13 mouse cellular contexts compared by ENCODE assay signal in genomic region chr17:46835093-46835715, GRCm38 (mm10). TPM values are rescaled to one million over a fixed set of nuclear protein-coding genes. Genes with fewer than 3 reads are reported as not detected.
A peak's percentile ranks its signal among the peaks of the same experiment; 100 is the strongest.
DNase-seq lines count a peak whose midpoint lies in the region; ATAC-seq and TF ChIP-seq lines count a peak whose summit lies in the region.
"Had no signal": no experiment of that assay in that cellular context is flagged by ENCODE, and none has a peak within 500 bp of the region (broad histone marks: within the 10 kb centered on the region; RNA-seq: fewer than 3 reads in every experiment).

No protein-coding gene starts in this region.

- WGBS in limb, embryonic 12.5 days = 73% methylated on average over 6 of the region's 6 CpGs
- WGBS in limb, embryonic 10.5 days = 91% methylated on average over 6 of the region's 6 CpGs
- WGBS in lung, postnatal 0 days = 77% methylated on average over 6 of the region's 6 CpGs

- TF ChIP-seq EP300 in lung, postnatal 0 days (IDR thresholded peaks at IDR 0.05) = no peak

- no peak overlapping the region for H3K4me3 ChIP-seq in limb, embryonic 12.5 days (replicated peaks)
- H3K4me3 ChIP-seq in limb, embryonic 10.5 days = no peak overlapping the region
- no peak overlapping the region for H3K4me3 ChIP-seq in lung, postnatal 0 days (ENCODE audit: low read depth, low read length)
- H3K4me3 ChIP-seq: forebrain, embryonic 10.5 days; lung, embryonic 15.5 days; neural tube, embryonic 12.5 days had no signal

- ATAC-seq in limb, embryonic 12.5 days (ENCODE audit: insufficient number of reproducible peaks, insufficient read depth, low FRiP score, low TSS enrichment, low read depth) = no peak
- no peak for ATAC-seq in lung, postnatal 0 days

- intact Hi-C loops in heart, postnatal 25 days (cut with DNase I) = no loop called here

- H3K9ac ChIP-seq in limb, embryonic 12.5 days (replicated peaks) = no peak overlapping the region
- H3K9ac ChIP-seq in lung, postnatal 0 days (replicated peaks; ENCODE audit: low read depth) = no peak overlapping the region
- H3K9ac ChIP-seq: lung, embryonic 15.5 days; neural tube, embryonic 12.5 days had no signal

- no peak overlapping the region for H3K4me2 ChIP-seq in limb, embryonic 12.5 days
- no peak overlapping the region for H3K4me2 ChIP-seq in lung, postnatal 0 days (replicated peaks; ENCODE audit: low read depth, low read length)
- H3K4me2 ChIP-seq: lung, embryonic 15.5 days; neural tube, embryonic 12.5 days had no signal

- H3K27ac ChIP-seq in limb, embryonic 12.5 days = peak overlapping the region; percentile 41; the same call in 1 of the 2 replicates
- H3K27ac ChIP-seq in limb, embryonic 10.5 days = no peak overlapping the region
- H3K27ac ChIP-seq in lung, postnatal 0 days (ENCODE audit: low read length) = no peak overlapping the region
- H3K27ac ChIP-seq: forebrain, embryonic 10.5 days; lung, embryonic 15.5 days; neural tube, embryonic 12.5 days had no signal

- TF ChIP-seq CTCF in lung, postnatal 0 days (IDR thresholded peaks at IDR 0.05) = no peak

- peaks cover 11% of the 10 kb centered on the region; the same call in 1 of the 2 replicates for H3K4me1 ChIP-seq in limb, embryonic 12.5 days (replicated peaks)
- H3K4me1 ChIP-seq in limb, embryonic 10.5 days = peaks cover 5% of the 10 kb centered on the region; the same call in 1 of the 2 replicates
- no peaks in the 10 kb centered on the region; the same call in 1 of the 2 replicates for H3K4me1 ChIP-seq in lung, postnatal 0 days (ENCODE audit: insufficient read depth, low read depth, low read length)

- H3K9me3 ChIP-seq in limb, embryonic 12.5 days = no peaks in the 10 kb centered on the region
- H3K9me3 ChIP-seq in limb, embryonic 10.5 days (replicated peaks) = no peaks in the 10 kb centered on the region
- H3K9me3 ChIP-seq in lung, postnatal 0 days (ENCODE audit: low read length) = no peaks in the 10 kb centered on the region
- H3K9me3 ChIP-seq: forebrain, embryonic 10.5 days; lung, embryonic 15.5 days; neural tube, embryonic 12.5 days had no signal

- no peak for DNase-seq in limb, embryonic 10.5 days (ENCODE audit: low spot score)
- peak; percentile 85 for DNase-seq in T-cell, adult 2 months (ENCODE audit: low spot score)
- peak; percentile 48 for DNase-seq in lung, postnatal 0 days (ENCODE audit: low spot score)
- DNase-seq in thymus, postnatal 10 days (ENCODE audit: low spot score in 2 of 2) = peak; percentile 42 to 54
- no peak for DNase-seq in kidney, postnatal 10 days
- no peak for DNase-seq in adrenal gland, postnatal 10 days
- DNase-seq in heart, postnatal 25 days (ENCODE audit: low spot score) = no peak
- DNase-seq: adrenal gland, adult 8-10 months; cerebellum, adult 2 months had no signal

- no peaks in the 10 kb centered on the region for H3K27me3 ChIP-seq in limb, embryonic 12.5 days
- no peaks in the 10 kb centered on the region for H3K27me3 ChIP-seq in limb, embryonic 10.5 days (ENCODE audit: low read depth, poor library complexity, severe bottlenecking)
- no peaks in the 10 kb centered on the region for H3K27me3 ChIP-seq in lung, postnatal 0 days (replicated peaks; ENCODE audit: insufficient read depth, low read length)
- H3K27me3 ChIP-seq: lung, embryonic 15.5 days; neural tube, embryonic 12.5 days had no signal

- peaks cover 5% of the 10 kb centered on the region; the same call in 1 of the 2 replicates for H3K36me3 ChIP-seq in limb, embryonic 12.5 days
- H3K36me3 ChIP-seq in limb, embryonic 10.5 days = no peaks in the 10 kb centered on the region
- no peaks in the 10 kb centered on the region for H3K36me3 ChIP-seq in lung, postnatal 0 days (ENCODE audit: insufficient read depth, low read length)
- H3K36me3 ChIP-seq: forebrain, embryonic 10.5 days; lung, embryonic 15.5 days had no signal

RNA-seq across cellular contexts. Expression of gene Bicral, which starts 23.1 kb away (rescaled TPM):
- 4.4 and 4.8 TPM in 2 replicates for polyA plus RNA-seq in limb, embryonic 12.5 days (2016; fragmentation: Nextera tagmentation; extraction: Ambion mirVana)
- 3.6 and 4.3 TPM in 2 replicates for polyA plus RNA-seq in limb, embryonic 10.5 days (2016; fragmentation: Nextera tagmentation; extraction: Ambion mirVana)
- polyA plus RNA-seq in lung, postnatal 0 days (2015; fragmentation: Nextera tagmentation; extraction: Ambion mirVana) = 3.0 and 3.4 TPM in 2 replicates
- total RNA-seq in adrenal gland, postnatal 10 days (2021) = 10 to 100 TPM; 15.2 to 19.0 TPM
- 10 to 100 TPM; 15.0 to 16.7 TPM for total RNA-seq in heart, postnatal 25 days (2021)

RNA-seq across cellular contexts. Expression of gene Rpl7l1, which starts 52.7 kb away (rescaled TPM):
- polyA plus RNA-seq in limb, embryonic 12.5 days (2016; fragmentation: Nextera tagmentation; extraction: Ambion mirVana) = 179 and 210 TPM in 2 replicates
- polyA plus RNA-seq in limb, embryonic 10.5 days (2016; fragmentation: Nextera tagmentation; extraction: Ambion mirVana) = 224 and 254 TPM in 2 replicates
- polyA plus RNA-seq in lung, postnatal 0 days (2015; fragmentation: Nextera tagmentation; extraction: Ambion mirVana) = 83.2 and 83.7 TPM in 2 replicates
- 10 to 100 TPM; 84.3 to 99.2 TPM for total RNA-seq in adrenal gland, postnatal 10 days (2021)
- 10 to 100 TPM; 56.0 to 58.6 TPM for total RNA-seq in heart, postnatal 25 days (2021)

RNA-seq across cellular contexts. Expression of gene Tbcc, which starts 55.3 kb away (rescaled TPM):
- 71.7 and 78.7 TPM in 2 replicates for polyA plus RNA-seq in limb, embryonic 12.5 days (2016; fragmentation: Nextera tagmentation; extraction: Ambion mirVana)
- 62.1 and 66.3 TPM in 2 replicates for polyA plus RNA-seq in limb, embryonic 10.5 days (2016; fragmentation: Nextera tagmentation; extraction: Ambion mirVana)
- 47.7 and 51.0 TPM in 2 replicates for polyA plus RNA-seq in lung, postnatal 0 days (2015; fragmentation: Nextera tagmentation; extraction: Ambion mirVana)
- total RNA-seq in adrenal gland, postnatal 10 days (2021) = 10 to 100 TPM; 21.6 to 23.3 TPM
- 10 to 100 TPM; 15.5 to 17.7 TPM for total RNA-seq in heart, postnatal 25 days (2021)

Comparison
In these comparisons a context has a peak if more than half of its experiments do, and no peak if none do; other contexts are left out.
1. DNase-seq: peak in T-cell, adult 2 months (single experiment), lung, postnatal 0 days (single experiment) and thymus, postnatal 10 days (2 of 2); none in limb, embryonic 10.5 days (single experiment), kidney, postnatal 10 days (single experiment), adrenal gland, postnatal 10 days (single experiment) and heart, postnatal 25 days (single experiment).